Mouse (Mus musculus): ENCODE measurements around the gene Olfr736.

GRCm38 (mm10) chr14:50418326-50418725, 37.4 kb downstream of the Olfr736 start, which contains the start of gene Olfr739:
- TF ChIP-seq CTCF (IDR thresholded peaks at IDR 0.05; ENCODE audit: insufficient read depth, low read length) (no peak), POLR2A (IDR thresholded peaks at IDR 0.05; ENCODE audit: borderline replicate concordance, extremely low read depth, low read depth, low read length) (no peak)
